Mouse (Mus musculus): Measurements from ENCODE around the gene Hoxb7.

The Hoxb7 gene

DNA sequence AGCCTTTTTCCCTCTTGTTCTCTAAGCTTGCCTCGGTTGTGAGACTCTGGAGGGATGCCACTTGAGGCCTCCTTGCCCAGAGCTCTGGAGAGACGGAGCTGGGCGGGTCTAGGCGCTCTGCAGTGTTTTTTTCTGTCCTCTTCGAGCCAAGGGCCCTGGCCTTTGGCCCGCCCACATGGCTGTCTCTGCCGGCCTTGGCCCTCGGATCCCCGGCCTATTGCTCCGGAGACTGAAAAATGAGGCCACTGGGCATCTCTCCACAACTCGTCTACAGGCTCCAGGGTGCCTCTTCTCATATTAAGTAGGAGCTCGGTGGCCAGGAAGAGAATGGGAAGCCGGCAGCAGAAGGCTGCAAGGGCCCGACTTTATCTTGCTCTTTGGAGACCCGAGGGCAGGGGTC lies 15.4 kb downstream of the Hoxb7 start:
- no peak for DNase-seq

GRCm38 (mm10) chr11:96302381-96303150 lies 16.1 kb downstream of the Hoxb7 start:
- no peak for DNase-seq

- DNase-seq: peak in 1 of 2 experiments; percentile 69
These were observed 17.0 kb downstream of the Hoxb7 start, which contains the start of gene Hoxb5 for GRCm38 (mm10) chr11:96303151-96304099. Gene Hoxb5, plus strand, starts transcription at chr11:96303336.

- no peak for DNase-seq
These were observed 18.2 kb downstream of the Hoxb7 start for GRCm38 (mm10) chr11:96304381-96305195.

GRCm38 (mm10) chr11:96305505-96306182 lies 19.2 kb downstream of the Hoxb7 start:
- no peak for DNase-seq

- DNase-seq: no peak
These were observed 19.9 kb downstream of the Hoxb7 start for GRCm38 (mm10) chr11:96306183-96306907.

DNA sequence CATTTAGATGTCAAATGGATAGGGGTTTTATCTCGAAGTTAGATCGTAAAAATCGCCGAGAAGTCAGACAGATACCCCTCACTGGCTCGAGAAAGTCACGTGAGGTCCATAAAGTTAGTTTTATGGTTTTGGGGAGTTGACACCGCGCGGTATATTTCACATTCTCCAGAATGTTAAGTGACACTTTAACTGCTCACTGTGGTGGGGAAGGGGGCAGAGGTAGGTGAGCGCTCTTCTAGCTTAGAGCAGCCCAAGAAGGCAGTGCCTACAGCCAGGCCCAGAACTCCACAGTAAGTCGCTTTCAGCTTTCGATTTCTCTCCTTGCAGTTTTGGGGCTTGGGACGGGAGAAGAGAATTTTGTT lies 20.5 kb downstream of the Hoxb7 start:
- no peak for DNase-seq

- DNase-seq: no peak
These were observed 22.3 kb downstream of the Hoxb7 start for GRCm38 (mm10) chr11:96308763-96309162.

- no peak for DNase-seq
These were observed 22.9 kb downstream of the Hoxb7 start for GRCm38 (mm10) chr11:96309288-96309687.

- DNase-seq: no peak
These were observed 23.9 kb downstream of the Hoxb7 start for GRCm38 (mm10) chr11:96310183-96310938.

DNA sequence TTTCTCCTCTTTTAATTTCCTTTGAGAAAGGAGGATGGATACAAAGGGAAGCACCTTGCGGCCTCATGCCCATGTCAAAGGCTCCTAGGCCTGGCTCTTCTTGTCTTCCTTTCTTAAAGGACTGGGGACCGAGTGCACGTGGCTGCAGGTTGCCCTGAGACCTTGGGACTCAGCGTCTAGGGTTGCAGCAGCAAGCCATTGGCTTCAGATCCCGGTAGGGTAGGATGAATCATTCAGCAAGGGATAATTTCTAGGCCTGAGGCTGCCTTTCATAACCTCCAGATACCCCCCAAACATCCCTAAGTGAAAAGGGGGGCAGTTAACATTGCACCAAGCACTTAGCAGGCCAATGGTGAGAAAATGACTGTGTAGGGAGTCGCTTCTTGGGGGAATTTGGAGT lies 24.7 kb downstream of the Hoxb7 start:
- DNase-seq: no peak

- peak; percentile 47 to 63 for DNase-seq
These were observed 25.3 kb downstream of the Hoxb7 start for GRCm38 (mm10) chr11:96311520-96312417.

DNA sequence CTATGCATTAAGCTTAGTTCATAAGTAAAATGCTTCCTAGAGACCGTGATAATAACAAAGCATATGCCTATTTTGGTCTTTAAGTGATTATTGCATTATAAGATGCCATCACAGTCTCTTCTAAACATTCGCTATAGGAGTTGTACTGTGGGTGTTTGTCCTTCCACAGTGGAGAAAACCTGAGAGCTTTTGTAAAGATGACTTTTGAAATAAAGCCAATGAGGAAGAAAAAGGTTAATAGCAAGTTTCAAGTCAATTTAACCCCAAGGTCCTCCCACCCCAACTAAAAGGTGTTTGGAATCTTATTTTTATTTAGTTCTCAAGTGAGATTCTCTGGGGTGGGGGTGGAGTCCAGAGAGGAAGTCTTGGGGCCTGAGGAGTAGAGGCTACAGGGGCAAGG lies 26.7 kb downstream of the Hoxb7 start:
- no peak for DNase-seq

DNA sequence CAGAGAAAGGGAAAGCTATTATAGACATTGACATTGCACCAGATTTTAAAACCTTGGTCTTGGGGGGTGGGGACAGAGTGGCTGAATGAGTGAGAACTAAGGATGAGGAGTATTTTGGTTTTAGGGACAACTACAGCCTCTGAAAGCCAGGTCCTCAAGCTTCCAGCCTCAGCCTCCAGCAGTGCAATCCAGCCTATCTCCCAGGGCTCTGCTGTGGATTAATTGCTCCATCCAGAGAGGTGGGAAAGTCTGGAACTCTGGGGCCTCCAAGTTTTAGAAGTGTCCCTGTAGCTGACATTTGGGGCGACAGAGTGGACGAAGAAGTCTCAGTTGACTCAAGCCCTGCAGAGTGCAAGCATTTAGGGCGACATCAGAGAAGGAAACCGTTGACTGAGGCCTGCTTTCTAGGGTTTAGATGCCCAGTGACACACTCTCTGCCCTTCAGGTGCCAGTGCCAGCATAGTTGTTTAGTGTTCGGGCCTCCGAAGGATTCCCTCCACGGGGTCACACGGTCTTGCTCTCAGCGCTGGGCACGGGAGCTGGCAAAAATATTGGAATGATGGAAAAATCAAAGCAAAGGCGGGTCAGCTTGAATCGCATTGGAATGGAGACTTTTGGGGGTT lies 27.5 kb downstream of the Hoxb7 start:
- DNase-seq: no peak

- no peak for DNase-seq
These were observed 28.4 kb downstream of the Hoxb7 start for GRCm38 (mm10) chr11:96314671-96315343.

DNA sequence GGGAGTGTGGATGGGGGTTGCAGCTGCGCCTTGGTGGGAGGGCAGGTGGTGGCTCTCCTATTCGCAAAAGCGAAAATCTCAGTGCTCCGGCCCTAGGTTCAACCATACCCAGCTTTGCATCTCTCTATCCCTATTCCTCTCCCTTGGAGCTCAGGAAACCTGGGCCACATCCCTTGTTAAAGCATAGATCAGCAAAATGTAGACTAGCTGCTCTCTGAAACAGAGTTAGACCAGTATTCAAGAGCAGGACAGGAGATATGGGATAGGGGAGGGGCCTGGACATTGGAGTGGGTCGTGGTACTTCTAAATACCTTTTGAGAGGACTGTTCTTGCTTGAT lies 28.9 kb downstream of the Hoxb7 start:
- no peak for DNase-seq

DNA sequence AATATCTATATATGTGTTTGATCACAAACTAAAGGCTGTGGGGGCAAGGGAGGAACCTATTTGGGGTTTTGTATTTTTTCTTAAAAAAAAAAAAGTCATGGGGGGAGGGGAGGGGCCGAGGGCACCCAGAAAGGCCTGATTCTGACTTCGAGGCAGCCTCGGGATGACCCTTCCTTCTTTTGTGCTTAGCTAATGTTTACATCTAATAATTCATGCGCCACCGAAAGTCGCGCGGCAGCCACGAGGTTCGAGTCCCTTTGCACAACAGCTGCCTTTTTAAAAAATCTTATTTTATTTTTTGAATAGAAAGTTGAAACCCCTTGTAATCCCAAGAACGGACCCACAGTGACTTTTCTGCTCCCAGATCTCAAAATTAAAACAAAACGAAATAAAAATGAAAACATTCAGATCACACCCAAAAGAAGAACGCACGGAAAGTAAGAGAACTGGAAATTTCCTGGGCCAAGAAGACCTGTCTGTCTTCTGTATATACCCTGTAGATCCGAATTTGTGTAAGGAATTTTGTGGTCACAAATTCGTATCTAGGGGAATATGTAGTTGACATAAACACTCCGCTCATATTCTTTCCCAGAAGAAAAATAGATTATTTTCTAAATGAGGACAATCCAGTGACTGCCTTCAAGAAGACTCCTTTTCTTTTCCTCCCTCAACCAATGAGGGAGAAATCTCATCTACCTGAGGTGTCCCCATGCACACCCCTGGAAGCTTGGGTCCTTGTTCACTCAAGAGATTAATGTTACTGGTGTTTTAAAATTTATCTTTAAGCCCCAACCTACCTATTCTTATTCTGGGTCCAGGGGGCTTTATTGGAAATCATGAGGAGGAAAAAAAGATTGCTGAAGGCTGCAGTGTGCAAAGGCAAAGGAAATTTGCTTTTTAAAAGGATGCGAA lies 30.5 kb downstream of the Hoxb7 start:
- no peak for DNase-seq

All from spleen, adult 18-20 months (tissue).